Mouse (Mus musculus) midbrain, embryonic 10.5 days (tissue): ENCODE data around the gene Ksr1. TPM values are rescaled to one million over a fixed set of nuclear protein-coding genes. Genes with fewer than 3 reads are reported as not detected.

ENCODE experiments used
- DNase-seq: peaks from one replicate; pipeline ENCODE4 v3.0.0-alpha.2; 2017; ENCODE audit warnings: low spot score
- H3K27ac ChIP-seq: fragments of 300-500 bp; sonication (generic); replicated peaks from 2 replicates; pipeline ENCODE4 v1.5.1; 2016; ENCODE audit warnings: mild to moderate bottlenecking
- H3K27me3 ChIP-seq: fragments of 300-500 bp; sonication (generic); 2 replicates; pipeline ENCODE4 v1.6.1; 2016; ENCODE audit warnings: low read depth, mild to moderate bottlenecking; ENCODE audit not compliant: poor library complexity, severe bottlenecking
- H3K36me3 ChIP-seq: fragments of 300-500 bp; sonication (generic); 2 replicates; pipeline ENCODE4 v1.6.1; 2016; ENCODE audit warnings: mild to moderate bottlenecking, moderate library complexity
- H3K4me1 ChIP-seq: fragments of 300-500 bp; sonication (generic); 2 replicates; pipeline ENCODE4 v1.6.1; 2016
- H3K4me3 ChIP-seq: fragments of 300-500 bp; sonication (generic); 2 replicates; pipeline ENCODE4 v1.5.1; 2016; ENCODE audit warnings: mild to moderate bottlenecking, moderate library complexity
- H3K9me3 ChIP-seq: fragments of 300-500 bp; sonication (generic); replicated peaks from 2 replicates; pipeline ENCODE4 v1.6.1; 2016; ENCODE audit warnings: mild to moderate bottlenecking
- WGBS: fragments of 180-500 bp; shearing (Covaris S2); methylation state at CpG from one replicate; pipeline ENCODE4 v1.1.7; 2016; 5-methylcytosine and 5-hydroxymethylcytosine counted together
- polyA plus RNA-seq: library from polyadenylated mRNA; unstranded; fragments of >200 nt; fragmentation: Nextera tagmentation; extraction: Ambion mirVana; gene quantifications from 2 replicates; pipeline ENCODE4 v1.2.1, GENCODE M21; 2016

The Ksr1 gene
- polyA plus RNA-seq, 1 experiment from 2014 or later: 1.7 TPM

GRCm38 (mm10) chr11:79033636-79034035, 112.6 kb downstream of the Ksr1 start:
- no peak overlapping the region for H3K27ac ChIP-seq
- no peak overlapping the region for H3K4me3 ChIP-seq
- DNase-seq: no peak
- 94% methylated on average over 11 of the region's 11 CpGs for WGBS
- no peaks in the 10 kb centered on the region for H3K9me3 ChIP-seq
- no peaks in the 10 kb centered on the region for H3K27me3 ChIP-seq
- no peaks in the 10 kb centered on the region for H3K36me3 ChIP-seq
- peaks cover 6% of the 10 kb centered on the region; the same call in 1 of the 2 replicates for H3K4me1 ChIP-seq

- Histone ChIP-seq H3K4me1 (peaks cover 6% of the 10 kb centered on the region; the same call in 1 of the 2 replicates), H3K27ac (no peak overlapping the region), H3K27me3 (no peaks in the 10 kb centered on the region), H3K9me3 (no peaks in the 10 kb centered on the region), H3K4me3 (no peak overlapping the region), H3K36me3 (no peaks in the 10 kb centered on the region)
- no peak for DNase-seq
- WGBS: 81% methylated on average over 12 of the region's 12 CpGs
Measured at GRCm38 (mm10) chr11:79033021-79033420, 113.2 kb downstream of the Ksr1 start.

GRCm38 (mm10) chr11:79031452-79031746, 114.8 kb downstream of the Ksr1 start:
- Histone ChIP-seq H3K27me3 (no peaks in the 10 kb centered on the region), H3K4me3 (no peak overlapping the region), H3K27ac (no peak overlapping the region), H3K9me3 (no peaks in the 10 kb centered on the region), H3K4me1 (peaks cover 6% of the 10 kb centered on the region; the same call in 1 of the 2 replicates), H3K36me3 (peaks cover 7% of the 10 kb centered on the region)
- WGBS: 72% methylated on average over 5 of the region's 5 CpGs
- no peak for DNase-seq

- H3K9me3 ChIP-seq: no peaks in the 10 kb centered on the region
- H3K27me3 ChIP-seq: no peaks in the 10 kb centered on the region
- H3K36me3 ChIP-seq: peaks cover 7% of the 10 kb centered on the region
- DNase-seq: peak; percentile 74
- H3K27ac ChIP-seq: no peak overlapping the region
- WGBS: 55% methylated on average over 19 of the region's 19 CpGs
- no peak overlapping the region for H3K4me3 ChIP-seq
- peaks cover 6% of the 10 kb centered on the region; the same call in 1 of the 2 replicates for H3K4me1 ChIP-seq
Measured at GRCm38 (mm10) chr11:79030570-79031451, 115.4 kb downstream of the Ksr1 start.

GRCm38 (mm10) chr11:79023751-79024150, 122.5 kb downstream of the Ksr1 start:
- Histone ChIP-seq H3K4me1 (peaks cover 30% of the 10 kb centered on the region), H3K27ac (peak overlapping the region; percentile 63), H3K36me3 (peaks cover 27% of the 10 kb centered on the region), H3K27me3 (no peaks in the 10 kb centered on the region), H3K4me3 (no peak overlapping the region), H3K9me3 (no peaks in the 10 kb centered on the region)
- 76% methylated on average over 6 of the region's 6 CpGs for WGBS
- DNase-seq: no peak

- Histone ChIP-seq H3K36me3 (peaks cover 31% of the 10 kb centered on the region), H3K27ac (peak overlapping the region; percentile 63), H3K4me3 (no peak overlapping the region), H3K9me3 (no peaks in the 10 kb centered on the region), H3K27me3 (no peaks in the 10 kb centered on the region), H3K4me1 (peaks cover 30% of the 10 kb centered on the region)
- peak; percentile 39 for DNase-seq
- 44% methylated on average over 7 of the region's 7 CpGs for WGBS
Measured at GRCm38 (mm10) chr11:79023342-79023741, 122.9 kb downstream of the Ksr1 start.

- WGBS: 75% methylated on average over 4 of the region's 4 CpGs
- Histone ChIP-seq H3K4me3 (no peak overlapping the region), H3K4me1 (peaks cover 30% of the 10 kb centered on the region), H3K9me3 (no peaks in the 10 kb centered on the region), H3K27ac (peak overlapping the region; percentile 63; the same call in 1 of the 2 replicates), H3K27me3 (no peaks in the 10 kb centered on the region), H3K36me3 (peaks cover 31% of the 10 kb centered on the region)
- DNase-seq: no peak
Measured at GRCm38 (mm10) chr11:79022836-79023235, 123.4 kb downstream of the Ksr1 start.

- H3K4me3 ChIP-seq: no peak overlapping the region
- no peak for DNase-seq
- peaks cover 27% of the 10 kb centered on the region for H3K36me3 ChIP-seq
- peak overlapping the region; percentile 17; the same call in 1 of the 2 replicates for H3K27ac ChIP-seq
- no peaks in the 10 kb centered on the region for H3K9me3 ChIP-seq
- 87% methylated on average over 21 of the region's 21 CpGs for WGBS
- H3K4me1 ChIP-seq: peaks cover 46% of the 10 kb centered on the region
- H3K27me3 ChIP-seq: no peaks in the 10 kb centered on the region
Measured at GRCm38 (mm10) chr11:79020535-79021045, 125.6 kb downstream of the Ksr1 start.

GRCm38 (mm10) chr11:79019839-79020534, 126.2 kb downstream of the Ksr1 start:
- Histone ChIP-seq H3K9me3 (no peaks in the 10 kb centered on the region), H3K27me3 (no peaks in the 10 kb centered on the region), H3K4me1 (peaks cover 51% of the 10 kb centered on the region), H3K27ac (peak overlapping the region; percentile 17; the same call in 1 of the 2 replicates), H3K36me3 (peaks cover 27% of the 10 kb centered on the region), H3K4me3 (no peak overlapping the region)
- DNase-seq: no peak
- WGBS: 86% methylated on average over 17 of the region's 17 CpGs

GRCm38 (mm10) chr11:79018954-79019704, 127.1 kb downstream of the Ksr1 start:
- Histone ChIP-seq H3K9me3 (no peaks in the 10 kb centered on the region), H3K27ac (no peak overlapping the region), H3K27me3 (no peaks in the 10 kb centered on the region), H3K4me3 (no peak overlapping the region), H3K4me1 (peaks cover 59% of the 10 kb centered on the region), H3K36me3 (peaks cover 27% of the 10 kb centered on the region)
- DNase-seq: peak; percentile 69
- 58% methylated on average over 11 of the region's 11 CpGs for WGBS

GRCm38 (mm10) chr11:79017161-79017606, 129.0 kb downstream of the Ksr1 start:
- no peak overlapping the region for H3K4me3 ChIP-seq
- H3K36me3 ChIP-seq: peaks cover 27% of the 10 kb centered on the region
- H3K9me3 ChIP-seq: no peaks in the 10 kb centered on the region
- peak overlapping the region; percentile 34; the same call in 1 of the 2 replicates for H3K27ac ChIP-seq
- WGBS: 76% methylated on average over 7 of the region's 7 CpGs
- H3K4me1 ChIP-seq: peaks cover 48% of the 10 kb centered on the region
- no peak for DNase-seq
- H3K27me3 ChIP-seq: no peaks in the 10 kb centered on the region

GRCm38 (mm10) chr11:79016236-79016635, 130.0 kb downstream of the Ksr1 start:
- peaks cover 44% of the 10 kb centered on the region for H3K4me1 ChIP-seq
- H3K4me3 ChIP-seq: no peak overlapping the region
- H3K27ac ChIP-seq: peak overlapping the region; percentile 52
- H3K36me3 ChIP-seq: peaks cover 27% of the 10 kb centered on the region
- no peaks in the 10 kb centered on the region for H3K9me3 ChIP-seq
- 51% methylated on average over 12 of the region's 12 CpGs for WGBS
- H3K27me3 ChIP-seq: no peaks in the 10 kb centered on the region
- DNase-seq: no peak
